In genomic region chr13:28425116-28425515, GRCm38 (mm10) we compare ENCODE assay signal across 16 mouse cellular contexts.
DNase-seq lines count a peak whose midpoint lies in the region; ATAC-seq and TF ChIP-seq lines count a peak whose summit lies in the region.
"Had no signal": no experiment of that assay in that cellular context is flagged by ENCODE, and none has a peak within 500 bp of the region (broad histone marks: within the 10 kb centered on the region; RNA-seq: fewer than 3 reads in every experiment).

No protein-coding gene starts in this region.

- 0 out of 2 replicates have a peak overlapping the region, but pooled peaks have one; percentile 64 for H3K27ac ChIP-seq in heart, embryonic 10.5 days
- 0 out of 2 replicates have a peak overlapping the region, but pooled peaks have one; percentile 10 for H3K27ac ChIP-seq in intestine, embryonic 16.5 days (ENCODE audit: low read length)
- H3K27ac ChIP-seq in intestine, postnatal 0 days (ENCODE audit: low read depth, low read length) = no peak overlapping the region
- H3K27ac ChIP-seq in neural tube, embryonic 14.5 days (ENCODE audit: low read depth, low read length) = peak overlapping the region; percentile 24; the same call in 1 of the 2 replicates
- H3K27ac ChIP-seq: embryonic facial prominence, embryonic 12.5 days; limb, embryonic 12.5 days; liver, embryonic 15.5 days had no signal

- H3K9ac ChIP-seq in intestine, embryonic 16.5 days (ENCODE audit: low read depth, low read length) = peak overlapping the region; percentile 14; the same call in 1 of the 2 replicates
- H3K9ac ChIP-seq in intestine, postnatal 0 days (ENCODE audit: low read depth, low read length) = no peak overlapping the region
- H3K9ac ChIP-seq in neural tube, embryonic 14.5 days (replicated peaks; ENCODE audit: low read depth, low read length) = no peak overlapping the region
- H3K9ac ChIP-seq: embryonic facial prominence, embryonic 12.5 days; limb, embryonic 12.5 days; liver, embryonic 15.5 days had no signal

- DNase-seq in heart, embryonic 10.5 days (ENCODE audit: low spot score) = no peak
- DNase-seq in heart, adult 9 months (ENCODE audit: low spot score in 2 of 2) = no peak
- DNase-seq in retina, postnatal 1 day = peak; percentile 70
- no peak for DNase-seq in retina, embryonic 14.5 days (ENCODE audit: low spot score)
- no peak for DNase-seq in thymus, postnatal 14 days
- DNase-seq: B cell, adult 2 months; cerebellum, postnatal 36 days; right cerebral cortex, postnatal 25 days had no signal

- no peak overlapping the region for H3K4me2 ChIP-seq in intestine, embryonic 16.5 days (ENCODE audit: low read depth, low read length)
- H3K4me2 ChIP-seq in intestine, postnatal 0 days (replicated peaks; ENCODE audit: low read depth) = no peak overlapping the region
- H3K4me2 ChIP-seq in neural tube, embryonic 14.5 days (ENCODE audit: low read depth, low read length) = no peak overlapping the region
- H3K4me2 ChIP-seq: embryonic facial prominence, embryonic 12.5 days; limb, embryonic 12.5 days; liver, embryonic 15.5 days had no signal

- H3K4me1 ChIP-seq in heart, embryonic 10.5 days = peaks cover 32% of the 10 kb centered on the region
- H3K4me1 ChIP-seq in intestine, embryonic 16.5 days (ENCODE audit: control insufficient read depth, insufficient read depth, low read length) = no peaks in the 10 kb centered on the region
- no peaks in the 10 kb centered on the region for H3K4me1 ChIP-seq in intestine, postnatal 0 days (replicated peaks; ENCODE audit: control insufficient read depth, insufficient read depth, low read length)
- H3K4me1 ChIP-seq in neural tube, embryonic 14.5 days (ENCODE audit: control insufficient read depth, insufficient read depth, low read length) = peaks cover 17% of the 10 kb centered on the region; the same call in 1 of the 2 replicates
- H3K4me1 ChIP-seq: liver, embryonic 15.5 days had no signal

- ATAC-seq in intestine, embryonic 16.5 days = no peak
- ATAC-seq in intestine, postnatal 0 days = no peak
- no peak for ATAC-seq in neural tube, embryonic 14.5 days (ENCODE audit: low read depth)
- ATAC-seq: Patski had no signal

- 80% methylated on average over 3 of the region's 3 CpGs for WGBS in heart, embryonic 10.5 days
- 58% methylated on average over 3 of the region's 3 CpGs for WGBS in intestine, embryonic 16.5 days
- WGBS in intestine, postnatal 0 days = 59% methylated on average over 3 of the region's 3 CpGs
- 28% methylated on average over 3 of the region's 3 CpGs for WGBS in neural tube, embryonic 14.5 days

- no peaks in the 10 kb centered on the region for H3K9me3 ChIP-seq in heart, embryonic 10.5 days
- no peaks in the 10 kb centered on the region for H3K9me3 ChIP-seq in intestine, embryonic 16.5 days (ENCODE audit: control insufficient read depth, low read length)
- no peaks in the 10 kb centered on the region for H3K9me3 ChIP-seq in intestine, postnatal 0 days (ENCODE audit: control insufficient read depth)
- H3K9me3 ChIP-seq in neural tube, embryonic 14.5 days (ENCODE audit: control insufficient read depth, low read length) = no peaks in the 10 kb centered on the region
- H3K9me3 ChIP-seq: embryonic facial prominence, embryonic 12.5 days; limb, embryonic 12.5 days; liver, embryonic 15.5 days; megakaryocyte, embryonic 14.5 days had no signal

- no peak for TF ChIP-seq CTCF in intestine, postnatal 0 days (IDR thresholded peaks at IDR 0.05; ENCODE audit: low read depth)

- H3K27me3 ChIP-seq in heart, embryonic 10.5 days (ENCODE audit: insufficient read depth, poor library complexity, severe bottlenecking) = no peaks in the 10 kb centered on the region
- H3K27me3 ChIP-seq in intestine, embryonic 16.5 days (replicated peaks; ENCODE audit: control insufficient read depth, insufficient read depth, low read length) = no peaks in the 10 kb centered on the region
- H3K27me3 ChIP-seq in intestine, postnatal 0 days (replicated peaks; ENCODE audit: control insufficient read depth, insufficient read depth, low read length) = no peaks in the 10 kb centered on the region
- no peaks in the 10 kb centered on the region for H3K27me3 ChIP-seq in neural tube, embryonic 14.5 days (ENCODE audit: control insufficient read depth, insufficient read depth, low read length)
- H3K27me3 ChIP-seq: embryonic facial prominence, embryonic 12.5 days; limb, embryonic 12.5 days; Patski had no signal

- H3K36me3 ChIP-seq in heart, embryonic 10.5 days = no peaks in the 10 kb centered on the region
- no peaks in the 10 kb centered on the region for H3K36me3 ChIP-seq in intestine, embryonic 16.5 days (ENCODE audit: control insufficient read depth, insufficient read depth, low read length)
- no peaks in the 10 kb centered on the region for H3K36me3 ChIP-seq in intestine, postnatal 0 days (ENCODE audit: control insufficient read depth, insufficient read depth)
- no peaks in the 10 kb centered on the region for H3K36me3 ChIP-seq in neural tube, embryonic 14.5 days (ENCODE audit: control insufficient read depth, insufficient read depth, low read length)
- H3K36me3 ChIP-seq: embryonic facial prominence, embryonic 12.5 days; limb, embryonic 12.5 days; liver, embryonic 15.5 days had no signal

- H3K4me3 ChIP-seq in heart, embryonic 10.5 days = no peak overlapping the region
- H3K4me3 ChIP-seq in intestine, embryonic 16.5 days (ENCODE audit: low read length) = no peak overlapping the region
- H3K4me3 ChIP-seq in intestine, postnatal 0 days (ENCODE audit: low read depth, low read length) = no peak overlapping the region
- H3K4me3 ChIP-seq in neural tube, embryonic 14.5 days (ENCODE audit: low read depth, low read length) = no peak overlapping the region
- H3K4me3 ChIP-seq: embryonic facial prominence, embryonic 12.5 days; limb, embryonic 12.5 days; liver, embryonic 15.5 days; megakaryocyte, embryonic 14.5 days had no signal
